Mouse (Mus musculus) layer of hippocampus, adult 2 months (tissue): Measurements from ENCODE around the gene Tshr. TPM values are rescaled to one million over a fixed set of nuclear protein-coding genes. Genes with fewer than 3 reads are reported as not detected.
"Not testable (repeated sequence)": the region's sequence is repeated elsewhere in the genome, so short reads cannot be mapped to it uniquely, and the experiment has no call there.

Experiments
- DNase-seq, 2 experiments: peaks; one replicate each; pipeline ENCODE4 v3.0.0; 2022; ENCODE audit warnings: low spot score in 2 of 2
- H3K27ac ChIP-seq: fragments of 200-600 bp; 2 replicates; pipeline ENCODE4 v1.8.1; 2022
- H3K4me3 ChIP-seq: fragments of 200-600 bp; 2 replicates; pipeline ENCODE4 v1.8.1; 2022; ENCODE audit warnings: mild to moderate bottlenecking
- CTCF ChIP-seq: fragments of 200-600 bp; conservative IDR thresholded peaks from 2 replicates; pipeline ENCODE4 v1.8.1; 2022; ENCODE audit warnings: antibody characterized with exemption, mild to moderate bottlenecking, moderate library complexity
- long read RNA-seq, 2 experiments: library from polyadenylated mRNA; stranded (forward); transcript quantifications; one replicate each; pipeline ENCODE4 v2.0.0; 2021; ENCODE audit warnings: borderline mapping rate in 2 of 2
- total RNA-seq, 2 experiments: library from RNA; stranded (reverse); gene quantifications; 2 replicates each; pipeline ENCODE4 v1.2.3; 2021

Tshr gene
- total RNA-seq = under 1 TPM; 0.23 to 0.37 TPM
- long read RNA-seq, experiment 1, partial matches to known transcripts = 0 of 1 reads
- long read RNA-seq, experiment 1, other reads (novel, unspliced or antisense) = 1 of 1 reads
- long read RNA-seq, experiment 2, partial matches to known transcripts = 0 of 2 reads
- long read RNA-seq, experiment 2, other reads (novel, unspliced or antisense) = 2 of 2 reads

DNA sequence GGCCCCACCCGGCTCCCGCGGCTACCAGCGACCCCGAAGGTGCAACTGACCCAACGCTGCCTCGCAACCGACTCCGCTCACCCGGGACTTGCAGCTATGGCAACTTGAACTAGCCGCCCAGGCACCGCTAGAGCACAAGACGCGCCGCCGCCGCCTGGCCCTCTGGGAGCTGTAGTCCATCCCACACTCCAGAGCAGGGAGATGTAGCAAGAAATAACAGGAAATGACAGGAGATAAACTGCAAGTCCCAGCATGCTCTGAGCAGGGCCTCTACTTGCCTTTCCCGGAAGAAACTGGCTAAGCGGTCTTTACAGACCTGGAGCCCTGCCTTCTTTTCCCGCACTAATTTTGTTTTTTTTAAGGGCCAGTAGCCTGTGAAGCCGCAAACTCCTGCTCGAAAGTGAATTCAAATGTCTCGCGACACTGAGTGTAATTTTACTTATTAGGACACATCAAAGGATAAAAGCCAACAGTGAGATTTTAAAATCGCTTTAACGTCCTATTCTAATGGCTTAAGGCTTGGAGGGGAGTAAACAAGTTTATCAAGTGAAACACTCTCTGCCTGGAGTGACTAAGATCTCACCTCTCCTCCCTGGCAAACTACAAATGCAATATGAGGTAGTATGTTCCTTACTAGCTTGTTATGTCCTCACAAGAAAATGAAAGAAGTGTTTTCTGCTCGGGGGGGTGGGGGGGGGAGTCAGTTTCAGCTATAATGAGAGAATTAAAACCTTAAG, at the start of gene Tshr, which contains the start of gene Cep128:
Tshr (plus strand) TSS at position 283 of the 737 bp plus-strand sequence.
Cep128 (minus strand) TSS at position 129 of the 737 bp plus-strand sequence.
- DNase-seq = peak; percentile 89 to 94
- TF ChIP-seq CTCF = peak; percentile 26
- Histone ChIP-seq H3K4me3 (peak within 1 kb of the TSS; percentile 74), H3K27ac (peak within 1 kb of the TSS; percentile 59; the same call in 1 of the 2 replicates)

DNA sequence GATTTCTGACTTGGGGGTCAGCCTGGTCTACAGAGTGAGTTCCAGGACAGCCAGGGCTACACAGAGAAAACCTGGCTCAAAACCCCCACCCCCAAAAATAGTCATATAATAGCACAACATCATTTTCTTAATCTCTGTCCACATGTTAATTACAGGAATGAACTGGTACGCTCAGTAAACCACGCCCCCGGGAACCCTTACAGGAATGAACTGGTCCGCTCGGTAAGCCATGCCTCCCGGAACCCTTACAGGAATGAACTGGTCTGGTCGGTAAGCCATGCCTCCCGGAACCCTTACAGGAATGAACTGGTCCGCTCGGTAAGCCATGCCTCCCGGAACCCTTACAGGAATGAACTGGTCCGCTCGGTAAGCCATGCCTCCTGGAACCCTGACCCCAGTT, 45.7 kb upstream of the Tshr start:
- not testable (repeated sequence) for DNase-seq, H3K4me3 ChIP-seq, H3K27ac ChIP-seq

DNA sequence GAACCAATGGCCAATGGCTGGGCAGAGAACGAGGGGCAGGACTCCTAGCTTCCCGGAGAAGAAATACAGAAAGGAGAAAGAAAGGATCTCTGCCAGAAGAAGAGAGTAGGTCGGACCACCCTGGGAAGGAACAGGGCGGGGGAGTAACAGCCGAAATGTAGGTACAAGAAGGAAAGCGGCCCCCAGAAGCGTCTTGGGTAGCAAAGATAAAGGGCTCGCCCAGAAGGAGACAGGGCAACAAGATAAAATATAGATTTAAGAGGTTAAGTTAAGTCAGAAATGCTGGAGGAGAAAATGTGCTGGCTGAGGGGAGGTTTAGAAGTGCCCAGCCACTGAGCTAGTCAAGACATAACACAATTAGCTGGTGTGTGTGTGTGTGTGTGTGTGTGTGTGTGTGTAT, 30.6 kb upstream of the Tshr start:
- TF ChIP-seq CTCF = no peak
- no peak for DNase-seq
- no peak overlapping the region for H3K27ac ChIP-seq
- no peak overlapping the region for H3K4me3 ChIP-seq

DNA sequence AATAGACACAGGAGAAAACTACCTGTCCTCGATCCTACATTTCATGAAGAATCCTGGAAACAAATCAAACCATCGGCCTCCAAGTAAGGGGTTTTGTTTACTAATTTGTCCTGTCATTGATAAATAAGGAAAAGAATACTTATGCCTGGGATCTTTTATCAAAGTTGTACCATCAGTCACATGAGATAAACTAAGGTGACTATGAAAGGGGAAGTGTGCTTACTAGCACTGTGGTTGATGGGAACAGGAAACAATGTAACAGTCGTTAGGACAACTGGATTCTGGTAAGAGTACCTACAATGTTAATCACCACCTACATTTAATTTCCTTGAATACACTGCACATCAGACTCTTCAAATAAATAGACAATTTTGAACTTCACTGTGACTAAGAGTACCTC, 15.2 kb upstream of the Tshr start:
- no peak for TF ChIP-seq CTCF

DNA sequence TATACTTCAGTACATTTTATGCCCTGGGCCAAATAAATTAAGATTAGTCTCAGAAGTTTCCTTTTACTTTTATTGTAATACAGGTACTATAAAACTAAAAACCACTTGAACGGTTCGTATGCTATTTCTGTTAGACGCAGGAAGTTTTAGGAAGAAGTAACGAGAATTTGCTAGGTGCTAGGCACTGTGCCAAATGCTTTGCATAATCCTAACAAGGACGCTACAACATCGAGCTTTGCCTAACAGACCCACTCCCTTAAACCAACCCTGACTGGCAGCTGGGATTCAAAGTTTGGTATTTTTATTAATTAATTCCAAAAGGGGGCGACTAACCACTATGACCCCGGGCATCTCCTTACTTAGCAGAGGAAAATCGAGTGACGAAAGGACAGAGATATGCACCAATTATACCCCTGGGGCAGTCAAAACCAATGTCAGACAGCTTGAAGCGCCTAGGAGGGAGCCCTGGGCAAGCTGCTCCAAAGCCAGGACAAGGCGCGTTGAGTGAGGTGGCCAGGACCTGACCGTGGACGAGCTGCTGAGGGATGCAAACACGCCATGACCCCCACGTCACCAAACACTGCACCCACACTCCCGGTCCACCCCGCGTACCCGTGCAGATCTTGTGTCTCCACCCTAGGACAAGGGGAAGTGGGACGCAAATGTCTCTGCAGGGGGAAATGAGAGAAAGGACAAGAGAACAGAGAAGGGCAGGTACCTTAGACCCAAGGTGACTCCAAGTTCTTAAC, 673 bp upstream of the Tshr start:
- Histone ChIP-seq H3K27ac (no peak overlapping the region), H3K4me3 (peak overlapping the region; percentile 74)
- DNase-seq = no peak
- no peak for TF ChIP-seq CTCF

More for the DNA sequence above, 15.2 kb upstream of the Tshr start:
- Histone ChIP-seq H3K27ac (no peak overlapping the region), H3K4me3 (no peak overlapping the region)
- DNase-seq = no peak

DNA sequence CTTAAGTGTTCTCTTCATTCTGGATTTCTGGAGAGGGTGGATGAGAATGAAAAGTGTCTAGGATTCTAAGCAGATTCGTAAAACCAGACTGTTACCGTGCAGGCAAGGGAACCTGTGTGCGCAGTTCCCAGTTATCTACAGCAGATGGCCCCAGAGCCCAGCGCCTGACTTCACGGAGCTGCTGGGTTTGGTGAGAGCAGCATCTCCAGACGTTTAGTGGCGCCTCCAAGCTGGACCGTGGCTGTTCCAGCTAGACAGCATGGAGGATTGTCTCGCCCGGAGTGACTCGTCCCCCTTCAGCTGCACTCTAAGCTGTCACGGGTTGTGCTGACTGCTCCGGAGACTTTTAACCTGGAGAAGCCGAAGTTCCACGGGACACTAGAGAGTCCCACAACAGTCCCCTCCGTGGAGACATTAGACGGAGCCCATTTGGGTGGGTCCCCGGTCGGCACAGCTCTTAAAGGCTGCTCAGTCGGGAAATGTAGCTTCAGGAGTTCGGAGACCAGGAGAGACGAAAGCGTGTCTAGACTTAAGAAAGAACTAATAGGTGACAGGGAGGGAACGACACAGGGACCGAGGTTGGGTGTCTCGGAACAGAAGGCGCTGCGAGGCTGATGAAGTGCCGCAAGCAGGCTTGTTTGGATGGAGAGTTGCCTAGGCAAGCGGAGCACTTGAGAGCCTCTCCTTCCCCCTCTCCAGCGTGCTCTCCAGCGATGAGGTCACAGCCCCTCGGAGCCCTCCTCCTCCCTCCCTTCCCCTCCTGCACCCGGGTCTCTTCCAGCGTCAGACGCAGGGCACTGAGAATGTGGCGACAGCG, 16.1 kb downstream of the Tshr start:
- DNase-seq = peak; percentile 79 to 81
- Histone ChIP-seq H3K4me3 (peak overlapping the region; percentile 48), H3K27ac (no peak overlapping the region)
- peak; percentile 96 for TF ChIP-seq CTCF

DNA sequence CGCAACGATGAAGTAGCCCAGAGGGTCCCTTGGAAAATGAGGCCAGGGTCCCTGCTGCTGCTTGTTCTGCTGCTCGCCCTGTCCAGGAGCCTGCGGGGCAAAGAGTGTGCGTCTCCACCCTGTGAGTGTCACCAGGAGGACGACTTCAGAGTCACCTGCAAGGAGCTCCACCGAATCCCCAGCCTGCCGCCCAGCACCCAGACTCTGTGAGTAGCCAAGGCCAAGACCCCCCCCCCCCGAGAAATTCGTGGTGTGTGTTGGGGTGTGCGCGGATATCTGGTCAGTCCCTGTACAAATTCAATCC, 16.6 kb downstream of the Tshr start:
- H3K27ac ChIP-seq = no peak overlapping the region
- TF ChIP-seq CTCF = no peak
- DNase-seq = no peak
- peak overlapping the region; percentile 48 for H3K4me3 ChIP-seq

DNA sequence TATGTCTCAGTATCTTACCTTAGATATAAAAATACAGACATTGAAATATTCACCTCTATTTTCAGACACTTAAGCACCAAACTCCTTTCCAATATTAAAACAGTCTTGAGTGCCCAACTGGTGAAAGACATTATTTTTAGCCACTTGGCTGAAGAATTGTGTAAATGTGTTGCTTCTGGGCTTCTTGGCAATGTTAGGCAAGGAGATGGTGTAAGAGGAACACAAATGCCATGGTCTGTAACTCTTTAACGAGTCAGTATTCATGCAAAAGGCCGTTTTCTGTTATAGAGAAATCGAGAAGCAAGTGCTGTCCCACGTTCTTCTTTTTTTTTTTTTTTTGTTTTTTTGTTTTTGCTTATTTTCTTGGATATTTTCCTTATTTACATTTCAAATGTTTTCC, 25.9 kb downstream of the Tshr start:
- H3K27ac ChIP-seq = no peak overlapping the region
- TF ChIP-seq CTCF = no peak
- H3K4me3 ChIP-seq = no peak overlapping the region
- DNase-seq = no peak

DNA sequence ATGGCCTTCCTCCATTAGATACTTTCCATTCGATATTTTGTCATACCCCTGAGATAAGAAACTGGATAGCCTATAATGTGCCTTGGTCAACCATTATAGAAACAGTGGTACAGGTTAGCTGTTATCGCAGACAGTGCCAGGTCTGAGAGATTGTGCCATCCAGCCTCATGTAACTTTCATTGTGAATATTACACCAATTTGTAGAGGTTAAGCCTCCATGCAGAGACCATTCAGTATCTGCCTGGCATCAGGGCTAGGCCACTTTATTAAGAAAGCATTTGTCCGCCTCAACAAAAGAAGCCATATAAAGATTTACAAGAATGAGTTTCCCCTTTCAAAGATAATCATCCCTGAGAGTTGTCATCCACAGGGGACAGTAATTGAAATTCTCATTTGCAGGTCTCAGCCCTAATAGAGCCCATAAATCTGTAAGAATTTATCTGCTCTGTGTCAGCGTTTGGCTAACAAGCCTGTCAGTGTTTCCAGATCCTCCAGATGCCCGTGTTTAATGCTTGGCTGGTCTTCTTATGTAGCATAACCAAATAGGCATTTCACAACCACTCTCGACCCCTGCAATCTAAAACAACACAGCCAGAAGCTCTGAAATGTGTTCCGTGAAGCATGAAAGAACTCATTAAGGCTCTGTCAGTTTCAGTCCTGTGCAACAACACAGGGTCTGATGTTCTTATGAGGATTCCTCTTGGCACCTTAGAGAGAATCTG, 28.3 kb downstream of the Tshr start:
- H3K27ac ChIP-seq = no peak overlapping the region
- no peak for DNase-seq
- no peak for TF ChIP-seq CTCF

DNA sequence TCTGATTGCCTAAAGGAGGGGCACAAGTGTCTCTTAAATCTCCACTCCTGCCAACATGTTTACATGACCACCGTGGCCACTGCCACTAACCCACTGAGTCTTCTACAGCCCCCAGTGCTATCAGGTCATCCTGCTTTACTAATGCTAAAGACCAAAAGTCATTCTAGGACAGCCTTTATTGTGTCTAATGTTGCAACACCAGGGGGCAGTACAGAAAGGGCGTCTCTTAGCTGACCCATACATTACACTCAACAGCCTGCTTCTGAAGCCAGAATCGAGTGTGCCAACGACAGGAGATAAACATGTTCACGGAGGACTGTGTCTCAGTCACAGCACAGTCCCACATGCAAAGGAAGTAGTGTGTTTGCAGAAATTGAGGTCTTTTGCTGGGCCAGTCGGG, 30.7 kb downstream of the Tshr start:
- no peak overlapping the region for H3K27ac ChIP-seq
- no peak for DNase-seq
- H3K4me3 ChIP-seq = no peak overlapping the region
- peak; percentile 28 for TF ChIP-seq CTCF

More for the DNA sequence above, 28.3 kb downstream of the Tshr start:
- no peak overlapping the region for H3K4me3 ChIP-seq

DNA sequence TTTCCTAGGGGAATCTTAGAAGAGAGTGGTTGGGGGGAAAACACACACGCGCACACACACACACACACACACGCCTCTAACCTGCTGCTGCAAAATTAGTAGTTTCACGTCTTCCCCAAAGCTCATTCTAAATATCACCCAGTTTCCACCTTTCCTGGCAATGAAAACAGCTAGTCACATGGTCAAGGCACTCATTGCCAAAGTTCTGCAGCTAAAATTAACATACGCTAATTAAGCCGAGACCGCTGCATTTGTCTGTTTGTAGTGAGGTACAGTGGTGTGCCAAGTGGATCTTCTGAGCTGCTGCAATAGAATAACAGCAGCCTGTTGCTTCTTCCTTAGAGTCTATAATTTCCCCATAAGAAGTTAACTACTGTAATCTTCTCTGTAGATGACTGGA, 32.5 kb downstream of the Tshr start:
- Histone ChIP-seq H3K4me3 (no peak overlapping the region), H3K27ac (no peak overlapping the region)
- TF ChIP-seq CTCF = no peak
- DNase-seq = no peak

DNA sequence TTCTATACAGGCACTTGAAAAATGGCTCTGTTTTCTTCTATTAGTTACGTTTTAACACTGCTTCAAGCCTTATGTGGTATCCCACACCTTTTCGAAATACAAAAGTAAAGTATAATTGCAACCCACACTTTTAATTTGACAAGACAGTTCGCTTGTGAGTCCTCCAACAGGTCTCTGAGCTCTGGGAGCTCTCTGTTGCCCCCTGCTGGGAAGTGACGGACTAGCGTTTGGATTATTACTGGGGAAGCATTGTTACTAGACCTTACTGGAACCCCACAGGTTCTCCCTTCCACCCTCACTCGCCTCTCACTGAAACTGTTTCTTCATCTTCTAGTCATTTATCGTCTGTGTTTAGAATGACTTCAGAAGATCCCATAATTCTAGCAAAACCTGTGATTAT, 34.4 kb downstream of the Tshr start:
- Histone ChIP-seq H3K27ac (no peak overlapping the region), H3K4me3 (no peak overlapping the region)
- peak; percentile 90 for TF ChIP-seq CTCF
- DNase-seq = peak; percentile 36 to 70
